Mouse (Mus musculus) hindbrain, embryonic 10.5 days (tissue): ENCODE data around the gene Nop16. TPM values are rescaled to one million over a fixed set of nuclear protein-coding genes. Genes with fewer than 3 reads are reported as not detected.

Experiments
- DNase-seq: peaks from one replicate; pipeline ENCODE4 v3.0.0-alpha.2; 2017; ENCODE audit warnings: low spot score
- H3K27ac ChIP-seq: fragments of 300-500 bp; sonication (generic); 2 replicates; pipeline ENCODE4 v1.5.1; 2016; ENCODE audit warnings: mild to moderate bottlenecking, moderate library complexity
- H3K27me3 ChIP-seq: fragments of 300-500 bp; sonication (generic); 2 replicates; pipeline ENCODE4 v1.6.1; 2016; ENCODE audit warnings: mild to moderate bottlenecking; ENCODE audit not compliant: poor library complexity, insufficient read depth, severe bottlenecking
- H3K36me3 ChIP-seq: fragments of 300-500 bp; sonication (generic); 2 replicates; pipeline ENCODE4 v1.6.1; 2016; ENCODE audit warnings: mild to moderate bottlenecking, moderate library complexity
- H3K4me1 ChIP-seq: fragments of 300-500 bp; sonication (generic); replicated peaks from 2 replicates; pipeline ENCODE4 v1.6.1; 2016; ENCODE audit warnings: mild to moderate bottlenecking
- H3K4me3 ChIP-seq: fragments of 300-500 bp; sonication (generic); 2 replicates; pipeline ENCODE4 v1.5.1; 2016; ENCODE audit warnings: mild to moderate bottlenecking, moderate library complexity
- H3K9me3 ChIP-seq: fragments of 300-500 bp; sonication (generic); 2 replicates; pipeline ENCODE4 v1.6.1; 2016; ENCODE audit warnings: mild to moderate bottlenecking, moderate library complexity
- WGBS: fragments of 180-500 bp; shearing (Covaris S2); methylation state at CpG from one replicate; pipeline ENCODE4 v1.1.7; 2016; 5-methylcytosine and 5-hydroxymethylcytosine counted together
- polyA plus RNA-seq: library from polyadenylated mRNA; unstranded; fragments of >200 nt; fragmentation: Nextera tagmentation; extraction: Ambion mirVana; gene quantifications from 2 replicates; pipeline ENCODE4 v1.2.1, GENCODE M21; 2016

Nop16 gene
- polyA plus RNA-seq, 1 experiment from 2014 or later, result 80.8 TPM

- peak overlapping the region; percentile 86 for H3K27ac ChIP-seq
- peaks cover 54% of the 10 kb centered on the region for H3K36me3 ChIP-seq
These were observed 385 bp downstream of the Nop16 start for GRCm38 (mm10) chr13:54589414-54589995.

GRCm38 (mm10) chr13:54585831-54586230, 4.1 kb downstream of the Nop16 start:
- H3K27ac ChIP-seq, result no peak overlapping the region
- no peak overlapping the region for H3K4me3 ChIP-seq
- H3K4me1 ChIP-seq, result peaks cover 15% of the 10 kb centered on the region
- WGBS, result 91% methylated on average over 11 of the region's 11 CpGs
- H3K27me3 ChIP-seq, result no peaks in the 10 kb centered on the region
- no peaks in the 10 kb centered on the region for H3K9me3 ChIP-seq
- peaks cover 79% of the 10 kb centered on the region for H3K36me3 ChIP-seq
- DNase-seq, result no peak

More at GRCm38 (mm10) chr13:54589414-54589995, 385 bp downstream of the Nop16 start:
- Histone ChIP-seq H3K27me3 (no peaks in the 10 kb centered on the region), H3K4me3 (peak overlapping the region; percentile 86), H3K9me3 (no peaks in the 10 kb centered on the region), H3K4me1 (peaks cover 26% of the 10 kb centered on the region)
- DNase-seq, result no peak
- WGBS, result 2% methylated on average over 24 of the region's 24 CpGs

DNA sequence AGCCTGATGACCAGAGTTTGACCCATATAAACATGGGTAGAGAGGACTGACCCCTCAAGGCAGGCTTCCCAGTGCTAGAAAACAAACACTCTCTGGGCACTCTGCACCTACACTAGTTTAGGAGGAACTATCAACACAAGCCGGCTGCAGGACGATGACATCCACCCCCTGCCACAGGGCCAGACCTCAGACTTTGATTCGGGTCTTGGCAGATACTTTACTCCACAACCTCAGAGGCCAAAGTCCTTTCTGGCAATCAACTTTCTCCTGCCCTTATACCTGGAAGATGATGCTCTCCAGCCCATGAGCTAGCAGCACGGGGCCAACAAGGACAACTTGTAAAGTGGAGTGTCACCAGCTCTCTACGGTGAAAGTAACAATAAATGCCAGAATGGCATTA, 7.0 kb downstream of the Nop16 start:
- Histone ChIP-seq H3K27me3 (no peaks in the 10 kb centered on the region), H3K4me1 (peaks cover 5% of the 10 kb centered on the region; the same call in 1 of the 2 replicates), H3K4me3 (no peak overlapping the region), H3K27ac (no peak overlapping the region), H3K36me3 (peaks cover 100% of the 10 kb centered on the region), H3K9me3 (no peaks in the 10 kb centered on the region)
- DNase-seq, result no peak
- 91% methylated on average over 5 of the region's 5 CpGs for WGBS

DNA sequence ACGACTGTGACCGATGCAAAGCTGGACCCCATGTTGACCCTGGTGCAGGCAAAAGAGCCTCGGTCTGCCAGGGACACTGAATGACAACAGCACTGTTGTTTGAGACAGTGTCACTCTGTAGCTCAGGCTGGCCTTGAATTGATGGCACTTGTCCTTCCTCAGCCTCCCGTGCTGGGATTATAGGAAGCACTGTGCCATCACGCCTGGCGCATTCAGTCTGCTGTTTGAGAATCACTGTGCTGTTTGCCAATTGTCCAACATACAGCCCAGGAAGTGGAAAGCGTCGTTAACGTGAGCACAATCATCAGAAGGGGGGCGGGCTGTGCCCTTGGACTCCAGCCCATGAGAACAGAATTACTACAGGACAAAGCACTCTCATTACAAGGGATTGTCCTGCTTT, 7.8 kb downstream of the Nop16 start:
- Histone ChIP-seq H3K27me3 (no peaks in the 10 kb centered on the region), H3K4me1 (peaks cover 5% of the 10 kb centered on the region; the same call in 1 of the 2 replicates), H3K9me3 (no peaks in the 10 kb centered on the region), H3K36me3 (peaks cover 100% of the 10 kb centered on the region), H3K27ac (no peak overlapping the region), H3K4me3 (no peak overlapping the region)
- DNase-seq, result no peak
- WGBS, result 83% methylated on average over 10 of the region's 10 CpGs

DNA sequence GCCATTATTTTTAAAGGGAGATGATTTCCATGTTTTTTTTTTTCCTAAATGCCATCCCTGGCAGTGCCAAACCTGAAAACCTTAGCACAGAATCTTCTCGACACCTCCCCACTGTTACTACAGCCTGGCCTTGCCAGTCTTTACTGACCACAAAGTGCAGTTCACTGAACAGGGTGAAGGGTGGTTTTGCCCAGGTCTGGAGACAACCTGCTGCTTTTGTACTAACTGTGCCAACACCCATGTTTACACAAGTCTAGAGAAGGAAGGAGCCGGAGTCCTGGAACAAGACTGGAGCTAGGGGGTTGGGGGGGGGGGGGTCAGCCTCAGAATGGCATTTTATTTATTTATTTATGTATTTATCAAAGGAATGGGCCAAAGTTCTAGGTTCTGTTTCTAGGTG, 8.5 kb downstream of the Nop16 start:
- no peak overlapping the region for H3K4me3 ChIP-seq
- no peaks in the 10 kb centered on the region for H3K27me3 ChIP-seq
- DNase-seq, result no peak
- H3K27ac ChIP-seq, result no peak overlapping the region
- 86% methylated on average over 2 of the region's 2 CpGs for WGBS
- peaks cover 98% of the 10 kb centered on the region for H3K36me3 ChIP-seq
- peaks cover 10% of the 10 kb centered on the region; the same call in 1 of the 2 replicates for H3K4me1 ChIP-seq
- H3K9me3 ChIP-seq, result no peaks in the 10 kb centered on the region

DNA sequence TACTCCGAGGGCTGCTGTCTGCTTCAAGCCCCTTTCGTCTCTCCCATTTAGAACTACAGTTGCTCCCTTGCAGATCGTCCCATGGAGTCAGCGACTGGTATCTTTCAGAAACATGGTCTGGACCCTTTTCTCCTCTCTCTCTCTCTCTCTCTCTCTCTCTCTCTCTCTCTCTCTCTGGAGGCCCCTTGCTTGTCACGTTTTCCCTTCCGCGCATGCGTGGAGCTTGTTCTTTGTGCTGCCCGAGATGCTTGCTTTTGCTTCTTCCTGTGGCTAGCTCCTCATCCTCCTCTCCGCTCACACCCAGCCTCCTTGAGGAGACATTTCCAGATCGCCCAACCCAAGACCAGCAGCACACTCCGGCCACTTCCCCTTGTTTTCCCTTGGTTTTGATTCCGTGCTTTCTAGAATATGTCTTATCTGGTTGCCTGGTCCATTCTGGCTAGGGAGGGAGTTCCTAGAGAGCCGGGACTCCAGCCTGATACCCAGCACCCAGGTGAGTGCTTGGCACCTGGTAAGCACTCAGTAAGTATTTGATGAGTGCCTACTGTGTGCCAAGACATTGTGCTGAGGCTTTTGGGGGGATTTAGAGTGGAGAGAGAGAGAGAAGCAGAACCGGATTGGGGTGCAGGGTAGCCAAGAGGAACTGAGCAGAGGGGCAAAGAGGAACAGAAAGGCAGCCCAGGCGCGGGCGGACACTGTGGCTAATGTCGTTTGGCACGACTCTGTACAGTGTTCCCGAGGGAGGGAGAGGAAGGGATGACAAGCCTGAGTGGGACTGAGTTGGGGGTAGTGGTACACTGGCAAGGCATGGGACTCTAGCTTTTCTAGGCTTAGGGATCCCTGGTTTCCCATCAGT, 12.0 kb downstream of the Nop16 start:
- Histone ChIP-seq H3K9me3 (no peaks in the 10 kb centered on the region), H3K36me3 (peaks cover 63% of the 10 kb centered on the region), H3K4me3 (no peak overlapping the region; the same call in 1 of the 2 replicates), H3K4me1 (peaks cover 27% of the 10 kb centered on the region), H3K27ac (peak overlapping the region; percentile 16; the same call in 1 of the 2 replicates), H3K27me3 (peaks cover 15% of the 10 kb centered on the region)
- 87% methylated on average over 21 of the region's 21 CpGs for WGBS
- no peak for DNase-seq

DNA sequence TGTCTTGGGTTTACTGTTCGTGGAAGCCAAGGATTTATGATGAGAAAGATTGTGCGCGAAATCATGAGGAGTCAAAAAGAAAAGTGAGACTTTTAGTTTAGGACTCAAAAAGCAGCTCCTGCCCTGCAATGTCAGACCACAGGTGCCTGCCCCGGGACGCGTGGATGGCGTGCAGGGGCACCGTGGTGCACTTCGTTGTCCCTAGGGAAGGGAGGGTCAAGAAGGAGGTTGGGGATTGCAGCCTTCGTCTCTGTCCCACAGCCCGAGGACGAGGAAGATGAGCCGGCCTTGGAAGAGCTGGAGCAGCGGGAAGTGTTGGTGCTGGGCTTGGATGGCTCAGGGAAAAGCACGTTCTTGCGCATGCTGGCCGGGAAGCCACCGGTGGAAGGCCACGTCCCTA, 14.4 kb downstream of the Nop16 start:
- peak overlapping the region; percentile 96 for H3K27ac ChIP-seq
- no peak for DNase-seq

DNA sequence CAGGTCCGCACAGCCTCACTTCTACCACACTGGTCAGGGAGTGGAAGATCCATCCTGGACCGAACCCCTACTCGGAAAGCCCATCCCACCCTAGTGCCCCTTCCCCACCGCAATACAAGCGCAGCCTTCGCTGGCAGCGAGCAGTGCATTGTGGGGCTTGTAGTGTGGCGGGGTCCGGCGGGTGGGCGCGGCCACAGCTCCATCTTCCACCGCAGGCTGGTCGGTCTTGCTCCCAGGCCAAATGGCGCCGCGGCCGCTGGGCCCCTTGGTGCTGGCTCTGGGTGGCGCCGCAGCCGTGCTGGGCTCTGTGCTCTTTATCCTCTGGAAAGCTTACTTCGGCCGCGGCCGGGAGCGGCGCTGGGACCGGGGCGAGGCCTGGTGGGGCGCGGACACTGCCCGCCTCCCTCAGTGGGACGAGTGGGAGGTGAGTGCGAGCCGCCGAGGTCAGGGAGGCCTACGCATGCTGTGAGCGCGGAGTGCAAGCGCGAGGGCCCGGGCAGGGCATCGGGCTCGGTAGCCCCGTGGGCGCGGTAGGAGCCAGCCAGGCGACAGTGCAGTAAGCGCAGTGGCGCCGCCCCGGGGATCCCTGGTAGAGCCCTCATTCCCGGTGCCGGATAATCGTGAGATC, 14.9 kb downstream of the Nop16 start, which contains the start of gene Arl10:
TSS of gene Arl10 (plus strand) at position 162 of the 628 bp plus-strand sequence.
- peak; percentile 87 for DNase-seq
- under 1% methylated on average over 55 of the region's 55 CpGs for WGBS
- Histone ChIP-seq H3K36me3 (peaks cover 34% of the 10 kb centered on the region), H3K27ac (peak within 1 kb of the TSS; percentile 96), H3K4me3 (peak within 1 kb of the TSS; percentile 96), H3K9me3 (no peaks in the 10 kb centered on the region), H3K27me3 (peaks cover 18% of the 10 kb centered on the region), H3K4me1 (peaks cover 27% of the 10 kb centered on the region)

More for the DNA sequence above, 14.4 kb downstream of the Nop16 start:
- H3K36me3 ChIP-seq, result peaks cover 39% of the 10 kb centered on the region
- no peaks in the 10 kb centered on the region for H3K9me3 ChIP-seq
- WGBS, result 5% methylated on average over 19 of the region's 19 CpGs
- H3K27me3 ChIP-seq, result peaks cover 18% of the 10 kb centered on the region
- H3K4me1 ChIP-seq, result peaks cover 27% of the 10 kb centered on the region
- H3K4me3 ChIP-seq, result peak overlapping the region; percentile 96

DNA sequence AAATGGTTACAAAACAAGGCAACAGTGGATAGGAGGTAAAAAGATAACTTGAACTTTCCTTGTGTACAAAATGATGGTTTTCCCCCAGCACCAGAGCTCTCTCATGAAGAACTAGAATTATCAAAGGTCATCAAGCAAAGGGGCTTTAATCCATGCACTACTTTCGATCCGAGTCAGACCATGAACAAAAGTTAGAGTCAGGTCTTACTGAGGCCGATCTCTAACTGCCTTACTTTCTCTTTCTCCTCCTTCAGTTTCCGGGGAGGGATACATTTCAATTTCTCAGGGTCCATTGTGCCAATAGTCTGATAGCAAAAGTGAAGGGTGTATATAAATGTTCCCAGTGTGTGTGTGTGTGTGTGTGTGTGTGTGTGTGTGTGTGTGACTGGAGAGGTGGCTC, 17.3 kb downstream of the Nop16 start:
- peaks cover 18% of the 10 kb centered on the region for H3K27me3 ChIP-seq
- H3K9me3 ChIP-seq, result no peaks in the 10 kb centered on the region
- 84% methylated on average over 4 of the region's 4 CpGs for WGBS
- peaks cover 10% of the 10 kb centered on the region for H3K36me3 ChIP-seq
- H3K27ac ChIP-seq, result no peak overlapping the region
- H3K4me3 ChIP-seq, result no peak overlapping the region
- no peak for DNase-seq
- H3K4me1 ChIP-seq, result peaks cover 26% of the 10 kb centered on the region

- H3K4me1 ChIP-seq, result peaks cover 23% of the 10 kb centered on the region
- H3K4me3 ChIP-seq, result no peak overlapping the region
- H3K27me3 ChIP-seq, result peaks cover 18% of the 10 kb centered on the region
- no peak overlapping the region for H3K27ac ChIP-seq
- no peak for DNase-seq
- H3K9me3 ChIP-seq, result no peaks in the 10 kb centered on the region
- WGBS, result 48% methylated on average over 2 of the region's 2 CpGs
- peaks cover 1% of the 10 kb centered on the region for H3K36me3 ChIP-seq
These were observed 18.3 kb downstream of the Nop16 start for GRCm38 (mm10) chr13:54571637-54572036.

DNA sequence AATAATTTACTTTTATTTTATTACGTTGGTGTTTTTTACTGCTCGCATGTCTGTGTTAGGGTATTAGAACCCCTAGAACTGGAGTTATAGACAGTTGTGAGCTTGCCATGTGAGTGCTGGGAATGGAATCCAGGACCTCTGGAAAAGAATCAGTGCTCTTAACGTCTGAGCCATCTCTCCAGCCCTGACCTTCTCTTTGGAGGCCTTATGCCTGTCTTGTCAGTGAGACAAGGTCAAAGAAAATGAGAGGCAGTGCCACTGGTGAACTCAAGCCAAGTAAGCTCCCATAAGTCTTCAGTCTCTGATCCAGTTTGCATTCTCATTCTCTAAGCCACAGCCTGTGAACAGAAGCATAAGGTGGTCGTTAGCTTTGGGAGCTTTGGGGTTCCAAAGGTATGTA, 19.2 kb downstream of the Nop16 start:
- H3K27me3 ChIP-seq, result peaks cover 18% of the 10 kb centered on the region
- no peak overlapping the region for H3K27ac ChIP-seq
- WGBS, result 78% methylated on average over 4 of the region's 4 CpGs
- no peaks in the 10 kb centered on the region for H3K36me3 ChIP-seq
- peaks cover 17% of the 10 kb centered on the region for H3K4me1 ChIP-seq
- no peaks in the 10 kb centered on the region for H3K9me3 ChIP-seq
- no peak for DNase-seq
- H3K4me3 ChIP-seq, result no peak overlapping the region

DNA sequence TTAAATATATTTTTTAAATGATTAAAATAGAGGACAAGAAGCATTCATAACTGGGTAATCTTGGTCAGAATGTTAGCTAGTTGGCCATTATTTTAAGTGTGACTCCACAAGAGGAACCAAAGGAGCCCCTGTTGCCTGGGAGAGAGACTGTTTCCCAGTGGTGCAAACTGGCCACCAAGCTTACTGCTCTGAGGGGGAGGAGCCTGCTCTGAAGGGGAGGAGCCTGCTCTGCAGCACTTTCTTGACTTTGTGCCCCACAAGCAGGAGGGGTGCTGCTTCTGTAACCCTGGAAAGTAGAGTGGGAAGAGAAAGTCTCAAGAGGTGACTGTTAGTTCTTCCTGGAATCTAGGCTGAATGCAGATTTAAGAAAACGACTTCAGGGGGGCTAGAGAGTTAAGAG, 20.6 kb downstream of the Nop16 start:
- H3K4me3 ChIP-seq, result no peak overlapping the region
- H3K27ac ChIP-seq, result no peak overlapping the region
- WGBS, result 57% methylated on average over 1 of the region's 1 CpGs
- DNase-seq, result no peak
- no peaks in the 10 kb centered on the region for H3K9me3 ChIP-seq
- no peaks in the 10 kb centered on the region for H3K36me3 ChIP-seq
- H3K27me3 ChIP-seq, result peaks cover 17% of the 10 kb centered on the region
- H3K4me1 ChIP-seq, result peaks cover 15% of the 10 kb centered on the region

DNA sequence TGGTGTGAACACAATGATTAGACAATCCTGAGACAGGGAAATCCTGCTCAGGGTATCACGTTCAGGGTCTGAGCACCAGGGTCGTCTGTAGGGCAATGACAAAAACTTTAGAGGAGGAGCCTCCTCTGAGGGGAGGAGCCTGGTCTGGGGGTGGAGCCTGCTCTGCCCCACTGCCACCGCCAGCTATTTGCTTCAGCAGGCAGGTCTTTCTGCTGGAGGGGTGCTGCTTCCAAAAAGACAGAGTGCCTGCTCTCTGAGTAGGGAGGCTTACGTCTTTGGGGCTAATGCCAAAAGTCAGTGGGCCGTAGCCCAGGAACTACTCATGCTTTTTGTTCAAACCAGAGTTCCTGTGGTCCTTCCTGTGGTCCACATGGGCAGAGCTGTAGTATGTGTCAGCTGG, 21.5 kb downstream of the Nop16 start:
- 43% methylated on average over 5 of the region's 5 CpGs for WGBS
- Histone ChIP-seq H3K4me3 (no peak overlapping the region), H3K36me3 (peaks cover 5% of the 10 kb centered on the region; the same call in 1 of the 2 replicates), H3K27ac (no peak overlapping the region), H3K9me3 (no peaks in the 10 kb centered on the region), H3K4me1 (peaks cover 20% of the 10 kb centered on the region), H3K27me3 (peaks cover 8% of the 10 kb centered on the region)
- no peak for DNase-seq
